Mouse (Mus musculus) limb, embryonic 14.5 days (tissue): Measurements from ENCODE around the gene Prdm2. TPM values are rescaled to one million over a fixed set of nuclear protein-coding genes. Genes with fewer than 3 reads are reported as not detected.
A peak's percentile ranks its signal among the peaks of the same experiment; 100 is the strongest.

Source experiments
- ATAC-seq: fragments of 200-750 bp; cut with Nextera tagmentation; 2 replicates; pipeline ENCODE4 v1.8.0; 2017; ENCODE audit warnings: low read depth, moderate number of reproducible peaks, moderate TSS enrichment; ENCODE audit not compliant: low FRiP score
- DNase-seq: peaks from one replicate; pipeline ENCODE4 v3.0.0-alpha.2; 2015; ENCODE audit warnings: low spot score
- H3K27ac ChIP-seq: fragments of 300-500 bp; sonication (generic); replicated peaks from 2 replicates; pipeline ENCODE4 v1.5.1; 2014; ENCODE audit warnings: low read depth, mild to moderate bottlenecking, low read length, moderate library complexity, mixed read lengths
- H3K27me3 ChIP-seq: fragments of 300-500 bp; sonication (generic); 2 replicates; pipeline ENCODE4 v1.6.1; 2014; ENCODE audit warnings: low read length, mixed read lengths; ENCODE audit not compliant: control insufficient read depth, insufficient read depth
- H3K36me3 ChIP-seq: fragments of 300-500 bp; sonication (generic); 2 replicates; pipeline ENCODE4 v1.6.1; 2014; ENCODE audit warnings: mild to moderate bottlenecking, low read length, moderate library complexity, mixed read lengths; ENCODE audit not compliant: control insufficient read depth, insufficient read depth
- H3K4me1 ChIP-seq: fragments of 300-500 bp; sonication (generic); 2 replicates; pipeline ENCODE4 v1.6.1; 2014; ENCODE audit warnings: antibody characterized with exemption, low read length, mixed read lengths; ENCODE audit not compliant: control insufficient read depth, insufficient read depth
- H3K4me2 ChIP-seq: fragments of 300-500 bp; sonication (generic); replicated peaks from 2 replicates; pipeline ENCODE4 v1.6.1; 2014; ENCODE audit warnings: low read depth, mild to moderate bottlenecking, low read length, moderate library complexity; ENCODE audit not compliant: severe bottlenecking
- H3K4me3 ChIP-seq: fragments of 300-500 bp; sonication (generic); replicated peaks from 2 replicates; pipeline ENCODE4 v1.5.1; 2014; ENCODE audit warnings: low read length
- H3K9ac ChIP-seq: fragments of 300-500 bp; sonication (generic); 2 replicates; pipeline ENCODE4 v1.6.1; 2014; ENCODE audit warnings: mild to moderate bottlenecking, low read depth, low read length, moderate library complexity; ENCODE audit not compliant: severe bottlenecking
- H3K9me3 ChIP-seq: fragments of 300-500 bp; sonication (generic); 2 replicates; pipeline ENCODE4 v1.6.1; 2016; ENCODE audit warnings: low read length; ENCODE audit not compliant: control insufficient read depth
- POLR2A ChIP-seq: fragments of 200-500 bp; IDR thresholded peaks from 2 replicates; pipeline ENCODE4 v1.8.0; 2012; ENCODE audit warnings: inconsistent platforms, mild to moderate bottlenecking, moderate library complexity, borderline replicate concordance; ENCODE audit not compliant: insufficient read depth, insufficient read length; ENCODE audit errors: extremely low read depth
- WGBS: fragments of 180-500 bp; shearing (Covaris S2); extraction: QIAGEN DNeasy Blood & Tissue Kit; methylation state at CpG from one replicate; pipeline ENCODE4 v1.1.7; 2014; 5-methylcytosine and 5-hydroxymethylcytosine counted together
- polyA plus RNA-seq, 2 experiments: library from polyadenylated mRNA; depleted of rRNA in 1 of 2; stranded (reverse) in 1 of 2; unstranded in 1 of 2; fragments of >200 nt; fragmentation: Nextera tagmentation in 1 of 2; extraction: Ambion mirVana in 1 of 2; gene quantifications; 2 replicates each; pipeline versions ENCODE4 v1.2.1 to v1.2.3; 2012 to 2014

Prdm2 gene
- polyA plus RNA-seq, 2 experiments: 14.2 to 26.2 TPM

DNA sequence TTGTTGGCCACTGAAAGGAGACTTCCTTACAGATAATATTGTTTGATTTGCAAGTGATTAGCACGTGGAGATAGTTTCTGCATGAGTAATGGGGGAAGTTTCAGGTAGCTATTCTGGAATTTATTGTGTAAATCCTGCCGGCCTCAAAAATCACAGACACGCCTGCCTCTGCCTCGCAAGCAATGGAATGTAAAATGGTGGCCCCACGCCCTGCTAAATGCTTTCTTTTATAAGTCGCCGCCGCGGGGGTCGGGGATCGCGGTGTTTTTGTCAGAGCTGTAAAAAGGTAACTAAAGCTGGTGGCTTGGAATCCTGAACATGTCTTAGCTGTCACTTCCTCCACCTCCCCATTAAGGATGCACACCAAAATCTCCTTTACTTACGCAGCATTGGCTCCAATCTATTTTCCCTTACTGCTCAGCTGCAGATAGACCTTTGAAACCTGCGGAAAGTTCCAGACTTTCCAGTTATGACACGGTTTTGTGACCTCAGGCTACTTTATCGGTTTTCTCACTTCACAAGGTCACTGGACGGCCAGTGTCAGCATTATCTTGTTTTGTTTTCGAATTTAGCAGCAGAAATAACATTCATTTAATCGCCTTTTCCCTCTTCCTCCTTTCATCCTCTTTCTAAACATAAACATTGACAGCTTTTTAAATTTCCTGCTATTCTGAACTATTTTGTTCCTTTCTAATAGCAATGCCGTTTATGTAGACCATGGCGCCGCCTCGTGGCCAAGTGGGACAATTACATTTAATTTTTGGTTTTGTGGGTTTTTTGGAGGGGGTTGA lies 25.6 kb upstream of the Prdm2 start:
- Histone ChIP-seq H3K27me3 (no peaks in the 10 kb centered on the region), H3K27ac (no peak overlapping the region), H3K9me3 (peaks cover 4% of the 10 kb centered on the region; the same call in 1 of the 2 replicates), H3K9ac (no peak overlapping the region), H3K36me3 (no peaks in the 10 kb centered on the region), H3K4me3 (no peak overlapping the region), H3K4me2 (no peak overlapping the region; the same call in 1 of the 2 replicates), H3K4me1 (no peaks in the 10 kb centered on the region)
- DNase-seq (peak; percentile 65), ATAC-seq (no peak)
- WGBS: 16% methylated on average over 23 of the region's 23 CpGs
- TF ChIP-seq POLR2A: no peak

DNA sequence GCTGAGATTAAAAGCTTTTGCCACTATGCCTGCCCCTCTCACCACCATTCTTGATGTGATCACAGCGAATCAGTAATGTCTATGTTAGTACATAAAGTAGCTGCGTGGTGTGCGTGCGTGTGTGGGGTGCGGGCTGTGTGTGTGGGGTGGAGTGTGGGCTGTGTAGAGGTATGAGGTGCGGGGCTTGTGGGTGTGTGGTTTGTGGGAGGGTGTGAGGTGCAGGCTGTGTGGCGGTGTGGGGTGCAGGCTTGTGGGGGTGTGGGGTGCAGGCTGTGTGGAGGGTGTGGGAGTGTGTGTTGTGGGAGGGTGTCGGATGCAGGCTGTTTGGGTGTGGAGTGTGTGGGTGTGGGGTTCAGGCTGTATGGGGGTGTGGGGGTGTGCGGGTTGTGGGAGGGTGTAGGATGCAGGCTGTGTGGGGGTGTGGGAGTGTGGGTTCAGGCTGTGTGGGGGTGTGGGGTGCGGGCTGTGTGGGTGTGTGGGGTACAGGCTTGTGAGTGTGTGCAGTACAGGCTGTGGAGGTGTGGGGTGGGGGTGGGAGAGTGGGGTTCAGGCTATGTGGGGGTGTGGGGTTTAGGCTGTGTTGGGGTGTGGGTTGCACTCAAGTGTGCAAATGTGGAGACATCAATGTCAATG lies 19.1 kb upstream of the Prdm2 start:
- no peak for DNase-seq
- Histone ChIP-seq H3K4me3 (no peak overlapping the region), H3K27me3 (no peaks in the 10 kb centered on the region), H3K4me2 (no peak overlapping the region), H3K4me1 (peaks cover 11% of the 10 kb centered on the region), H3K9me3 (peaks cover 4% of the 10 kb centered on the region; the same call in 1 of the 2 replicates), H3K27ac (peak overlapping the region; percentile 52), H3K36me3 (no peaks in the 10 kb centered on the region), H3K9ac (no peak overlapping the region)
- WGBS: 86% methylated on average over 10 of the region's 10 CpGs
- no peak for TF ChIP-seq POLR2A
- ATAC-seq: 0 out of 2 replicates have a peak, but pooled peaks have one; percentile 28

DNA sequence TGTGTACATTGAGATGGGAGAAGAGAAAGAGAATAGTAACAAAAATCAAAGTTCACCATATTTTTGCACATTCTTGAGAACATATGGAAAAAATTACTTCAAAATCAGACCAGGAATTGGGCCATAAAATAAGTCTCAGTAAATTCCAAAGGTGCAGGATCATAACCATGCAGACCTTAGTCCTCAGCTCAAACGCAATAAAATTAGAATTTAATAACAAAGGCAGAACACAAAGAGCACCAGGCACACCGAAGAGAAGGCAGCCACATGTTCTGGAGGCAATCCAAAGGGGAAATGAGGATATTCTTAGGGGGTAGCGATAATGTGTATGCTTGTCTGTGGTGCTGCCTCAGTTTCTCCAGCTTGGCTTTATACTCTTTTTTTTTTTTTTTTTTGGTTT lies 18.3 kb upstream of the Prdm2 start:
- Histone ChIP-seq H3K4me3 (no peak overlapping the region), H3K4me1 (peaks cover 12% of the 10 kb centered on the region), H3K36me3 (no peaks in the 10 kb centered on the region), H3K27ac (0 out of 2 replicates have a peak overlapping the region, but pooled peaks have one; percentile 52), H3K27me3 (no peaks in the 10 kb centered on the region), H3K9me3 (peaks cover 4% of the 10 kb centered on the region; the same call in 1 of the 2 replicates), H3K4me2 (no peak overlapping the region), H3K9ac (no peak overlapping the region)
- peak; percentile 79 for ATAC-seq
- no peak for TF ChIP-seq POLR2A
- DNase-seq: peak; percentile 79
- 26% methylated on average over 3 of the region's 3 CpGs for WGBS

DNA sequence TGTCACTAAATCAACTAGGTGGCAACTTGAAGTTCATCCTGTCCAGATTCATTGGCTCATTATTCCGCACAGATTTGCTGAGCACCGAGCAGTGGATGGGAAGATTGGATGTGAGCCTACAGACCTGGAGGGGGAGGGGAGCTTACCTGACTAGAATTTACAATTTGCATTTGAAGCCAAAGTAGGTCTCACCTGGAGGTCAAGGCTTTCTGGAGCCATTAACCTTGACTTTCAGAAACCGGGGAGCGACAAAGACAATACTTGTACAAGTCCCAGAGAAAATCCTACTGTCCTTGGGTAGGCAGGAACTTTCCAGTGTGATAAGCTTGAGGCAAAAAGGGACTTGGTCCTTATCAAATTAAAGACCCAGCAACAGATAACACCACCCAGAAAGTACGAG lies 15.2 kb upstream of the Prdm2 start:
- ATAC-seq (no peak), DNase-seq (no peak)
- Histone ChIP-seq H3K4me1 (peaks cover 14% of the 10 kb centered on the region), H3K4me2 (no peak overlapping the region), H3K9ac (no peak overlapping the region), H3K27me3 (no peaks in the 10 kb centered on the region), H3K9me3 (no peaks in the 10 kb centered on the region), H3K4me3 (no peak overlapping the region), H3K36me3 (no peaks in the 10 kb centered on the region), H3K27ac (no peak overlapping the region)
- TF ChIP-seq POLR2A: no peak
- WGBS: 60% methylated on average over 5 of the region's 5 CpGs

DNA sequence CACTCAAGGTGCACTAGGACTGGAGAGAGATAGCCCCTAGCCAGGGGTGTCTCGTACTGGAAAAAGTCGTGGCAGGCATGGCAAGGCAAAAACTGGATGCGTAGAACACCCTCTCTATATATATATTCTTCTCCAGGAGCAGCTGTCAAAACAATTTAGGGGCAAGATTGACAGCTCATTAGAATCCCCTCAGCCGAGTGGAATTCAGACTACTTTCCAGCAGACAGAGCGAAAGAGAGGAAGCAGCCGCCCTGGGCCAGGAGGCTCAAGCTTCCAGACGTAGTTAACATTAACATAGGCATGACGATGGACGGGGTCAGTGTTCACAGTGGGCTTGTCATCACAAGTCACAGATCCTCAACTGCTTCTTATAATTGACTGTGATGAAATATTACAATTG lies 13.1 kb upstream of the Prdm2 start:
- Histone ChIP-seq H3K4me3 (no peak overlapping the region), H3K9ac (no peak overlapping the region), H3K4me2 (no peak overlapping the region), H3K9me3 (no peaks in the 10 kb centered on the region), H3K36me3 (no peaks in the 10 kb centered on the region), H3K27me3 (no peaks in the 10 kb centered on the region), H3K4me1 (peaks cover 14% of the 10 kb centered on the region), H3K27ac (no peak overlapping the region)
- no peak for TF ChIP-seq POLR2A
- no peak for ATAC-seq
- DNase-seq: peak; percentile 20
- 39% methylated on average over 9 of the region's 9 CpGs for WGBS
